Mouse (Mus musculus): Measurements from ENCODE around the gene Senp5.
"Not testable (repeated sequence)": the region's sequence is repeated elsewhere in the genome, so short reads cannot be mapped to it uniquely, and the experiment has no call there.

The Senp5 gene

DNA sequence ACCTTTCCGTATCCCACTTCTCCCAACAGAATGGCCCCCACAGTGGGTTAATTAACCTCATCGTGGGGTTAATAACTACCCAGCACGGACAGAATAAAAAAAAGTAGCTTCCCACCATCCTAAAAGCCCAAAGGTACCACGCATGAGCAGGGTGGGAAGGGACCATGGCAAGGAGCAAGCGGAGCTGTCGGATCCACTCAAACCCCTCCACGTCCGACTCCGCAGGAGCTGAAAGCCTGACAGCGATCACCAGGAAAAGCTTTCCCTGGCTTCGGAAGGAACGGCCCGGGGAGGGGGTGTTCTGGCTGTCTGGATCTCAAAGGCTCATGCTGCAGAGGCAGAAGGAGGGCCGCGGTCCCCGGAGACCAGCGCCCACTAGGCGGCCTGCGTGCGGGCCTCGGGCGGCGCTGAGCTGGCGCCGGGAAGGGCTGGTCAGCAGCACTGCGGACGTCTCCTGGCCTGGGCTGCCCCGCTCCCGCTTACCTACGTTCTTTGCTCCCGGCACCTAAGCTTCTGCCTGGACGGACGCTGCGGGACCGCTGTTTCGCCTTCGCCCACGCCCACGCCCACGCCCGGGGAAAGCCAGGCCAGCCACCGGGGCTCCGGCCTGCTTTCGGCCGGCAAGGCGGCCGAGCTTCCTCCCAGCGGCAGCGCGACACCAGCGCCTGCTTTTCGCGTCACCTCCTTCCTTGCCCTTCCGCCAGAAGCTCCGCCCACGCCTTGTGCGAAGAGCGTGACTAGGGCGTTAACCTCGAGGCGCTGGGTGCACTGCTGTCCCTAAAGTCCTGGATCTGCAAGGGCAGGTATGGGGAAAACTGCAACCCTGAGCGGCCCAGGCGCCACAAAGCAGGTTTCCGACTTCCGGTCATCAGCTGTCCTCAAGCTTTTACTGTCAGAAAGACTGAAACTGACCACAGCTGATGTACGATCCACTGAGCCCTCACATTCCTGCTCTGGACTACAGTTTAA, at the start of gene Senp5:
Senp5 (minus strand) TSS at position 779 of the 969 bp plus-strand sequence.
- DNase-seq, result peak; percentile 92

DNA sequence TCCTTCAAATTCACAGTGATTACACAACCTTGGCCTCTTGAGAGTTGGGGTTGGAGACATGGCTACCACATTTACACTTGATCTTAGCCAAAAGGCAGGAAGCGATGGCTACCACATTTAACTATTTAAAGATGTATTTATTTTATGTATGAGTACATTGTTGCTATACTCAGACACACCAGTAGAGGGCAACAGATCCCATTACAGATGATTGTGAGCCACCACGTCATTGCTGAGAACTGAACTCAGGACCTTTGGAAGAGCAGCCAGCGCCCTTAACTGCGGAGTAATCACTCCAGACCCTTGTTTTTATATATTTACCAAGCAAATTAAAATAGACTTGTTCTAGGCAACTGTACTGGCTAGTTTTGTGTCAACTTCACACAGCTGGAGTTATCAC, 39.3 kb upstream of the Senp5 start:
- no peak for DNase-seq

DNA sequence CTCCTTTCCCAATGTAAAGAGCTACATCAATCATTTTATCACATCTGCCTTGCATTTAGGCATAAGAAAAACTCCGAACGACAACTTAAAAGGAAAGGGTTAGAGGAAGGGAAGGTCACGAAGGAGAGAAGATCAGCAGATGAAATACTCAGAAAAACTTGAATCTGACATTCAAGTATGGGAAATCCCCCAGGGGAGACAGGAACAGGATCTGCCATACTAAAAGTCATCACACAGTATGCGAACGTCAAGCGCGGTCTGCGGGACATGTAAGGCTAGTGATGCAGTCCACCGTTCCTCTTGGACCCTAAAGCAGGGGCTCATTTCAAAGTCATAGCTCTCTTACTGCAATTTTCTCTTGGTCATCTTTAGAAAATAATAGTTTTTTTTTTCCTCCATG, 16.6 kb upstream of the Senp5 start:
- DNase-seq, result no peak

DNA sequence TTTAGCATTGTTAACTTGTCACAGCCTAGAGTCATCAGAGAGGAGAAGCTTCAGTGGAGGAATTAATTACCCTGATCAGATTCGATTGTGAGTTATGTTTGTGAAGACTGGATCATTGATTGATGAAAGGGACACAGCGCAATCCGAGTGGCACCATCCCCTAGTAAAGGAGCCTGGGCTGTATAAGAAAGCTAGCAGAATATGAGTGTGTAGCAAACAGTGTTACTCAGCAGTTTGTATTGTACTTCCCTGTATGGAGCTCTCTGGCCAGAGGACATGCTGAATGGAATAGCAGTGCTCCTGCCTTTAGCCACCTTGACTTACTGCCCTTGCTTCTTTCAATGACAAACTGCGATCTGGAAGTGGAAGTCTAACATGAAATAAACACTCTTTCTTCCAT, 7.2 kb upstream of the Senp5 start:
- DNase-seq, result no peak

DNA sequence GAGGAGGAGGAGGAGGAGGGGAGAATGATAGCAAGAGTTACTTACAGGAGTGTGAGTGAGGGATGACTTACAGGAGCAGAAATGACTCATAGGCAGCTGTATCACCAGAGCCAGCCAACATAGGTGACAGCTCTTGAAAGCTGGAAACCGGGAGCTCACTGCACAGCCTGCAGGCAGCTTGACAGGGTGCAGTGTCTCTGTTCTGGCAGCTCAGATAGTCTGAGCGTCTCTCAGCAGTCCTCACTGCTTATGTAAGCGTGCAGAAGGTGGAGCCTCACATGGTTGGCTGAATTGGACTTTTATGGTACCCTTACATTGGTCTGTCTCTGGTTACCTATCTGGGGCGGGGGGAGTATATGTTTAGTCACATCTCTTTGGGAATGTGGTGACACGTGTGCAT, 6.8 kb upstream of the Senp5 start:
- DNase-seq, result peak; percentile 18

DNA sequence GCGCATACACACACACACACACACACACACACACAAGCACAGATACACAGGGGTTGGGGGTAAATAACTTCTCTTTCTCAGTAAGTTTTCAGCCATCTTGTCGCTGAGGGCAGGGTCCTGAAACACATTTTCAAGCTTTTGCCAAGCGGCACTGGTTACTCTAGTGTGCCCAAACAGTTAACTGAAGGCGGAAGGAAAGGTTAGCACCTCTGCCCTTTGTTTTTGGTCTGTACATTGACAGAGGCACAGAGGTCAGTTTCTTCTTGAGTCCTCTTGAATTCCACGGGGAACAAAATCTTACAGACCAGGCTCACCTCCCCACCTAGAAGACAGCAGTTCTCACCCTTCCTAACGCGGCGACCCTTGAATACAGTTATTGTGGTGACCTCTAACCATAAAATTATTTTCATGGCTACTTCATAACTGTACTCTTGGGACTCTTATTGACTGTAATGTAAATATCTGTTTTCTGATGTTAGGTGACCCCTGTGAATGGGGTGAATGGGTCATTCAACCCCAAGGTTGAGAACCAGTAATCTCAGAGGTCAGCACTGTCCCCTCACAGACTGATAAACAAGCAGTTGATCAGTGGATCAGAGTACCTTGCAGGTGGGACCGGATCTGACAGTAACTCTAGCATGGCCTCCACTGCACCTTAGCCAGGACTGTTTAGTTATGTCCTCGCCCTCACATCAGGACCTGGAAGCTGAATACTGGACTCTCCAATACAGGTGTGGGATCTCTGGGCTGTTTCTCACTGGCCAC, 5.6 kb upstream of the Senp5 start:
- DNase-seq, result peak; percentile 9

DNA sequence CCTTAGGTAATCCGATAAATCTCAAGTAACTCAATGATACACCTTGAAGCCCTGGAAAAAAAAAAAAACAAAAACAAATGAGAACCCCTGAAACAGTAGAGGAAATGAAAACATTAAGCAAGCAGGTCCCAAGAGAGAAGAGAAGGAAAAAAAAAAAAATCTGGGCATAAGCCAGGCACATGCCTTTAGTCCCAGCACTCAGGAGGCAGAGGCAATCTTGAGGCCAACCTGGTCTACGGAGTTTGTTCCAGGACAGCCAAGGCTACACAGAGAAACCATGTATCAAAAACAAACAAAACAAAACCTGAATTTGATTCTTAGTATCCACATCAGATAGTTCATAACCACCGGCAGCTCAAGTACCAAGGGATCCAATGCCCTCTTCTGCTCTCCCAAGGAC, 1.6 kb upstream of the Senp5 start:
- DNase-seq, result no peak

DNA sequence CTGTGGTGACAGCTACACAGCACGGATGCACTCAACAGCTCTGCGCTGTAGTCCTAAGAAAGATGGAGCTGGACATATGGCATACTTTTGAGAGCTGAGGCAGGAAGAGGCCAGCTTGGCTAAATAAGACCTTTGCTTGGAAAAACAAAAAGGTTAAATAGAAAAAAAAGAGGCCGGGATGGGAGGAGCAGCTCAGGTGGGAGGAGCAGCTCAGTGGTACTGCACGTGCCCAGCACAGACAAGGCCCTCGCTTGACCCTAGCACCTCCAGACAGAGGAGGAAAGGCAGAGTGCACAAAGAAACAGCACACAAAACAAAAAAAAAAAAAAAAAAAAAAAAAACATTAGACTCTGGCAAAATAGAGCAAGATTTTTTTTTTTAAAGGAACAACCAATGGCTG, 6.7 kb downstream of the Senp5 start:
- no peak for DNase-seq

DNA sequence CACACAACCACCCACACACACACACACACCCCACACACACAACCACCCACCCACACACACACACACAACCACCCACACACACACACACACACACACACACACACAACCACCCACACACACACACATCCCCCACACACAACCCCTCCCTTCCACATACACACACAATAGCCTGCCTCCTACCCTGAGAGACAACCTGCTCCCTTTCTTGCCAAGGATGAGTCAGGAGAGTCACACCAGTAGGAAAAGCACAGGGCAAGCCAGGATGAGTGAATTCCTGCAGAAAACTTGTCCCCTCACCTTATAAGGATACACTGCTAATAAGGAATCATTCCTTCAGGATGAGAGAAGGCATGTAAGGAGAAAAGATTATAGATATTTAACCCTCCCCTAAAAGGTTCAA, 9.1 kb downstream of the Senp5 start:
- DNase-seq, result no peak

DNA sequence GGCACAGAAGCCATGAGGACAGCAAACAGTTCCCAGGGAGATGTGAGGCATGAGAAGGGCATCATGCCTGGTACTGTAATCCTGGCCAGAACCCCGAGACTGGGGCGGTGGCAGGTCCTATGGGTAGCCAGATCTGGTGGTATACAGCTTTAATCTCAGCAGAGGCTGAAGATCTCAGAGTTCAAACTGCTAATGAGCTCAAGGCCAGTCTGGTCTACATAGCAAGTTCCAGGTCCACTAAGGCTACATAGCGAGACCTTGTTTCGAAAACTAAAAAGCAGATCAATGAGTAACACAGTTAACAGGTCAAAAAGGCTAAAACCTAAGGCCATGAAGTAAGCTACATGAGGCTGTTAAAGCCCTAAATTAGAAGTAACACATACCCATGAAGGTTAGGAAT, 9.9 kb downstream of the Senp5 start:
- DNase-seq, result peak; percentile 13

DNA sequence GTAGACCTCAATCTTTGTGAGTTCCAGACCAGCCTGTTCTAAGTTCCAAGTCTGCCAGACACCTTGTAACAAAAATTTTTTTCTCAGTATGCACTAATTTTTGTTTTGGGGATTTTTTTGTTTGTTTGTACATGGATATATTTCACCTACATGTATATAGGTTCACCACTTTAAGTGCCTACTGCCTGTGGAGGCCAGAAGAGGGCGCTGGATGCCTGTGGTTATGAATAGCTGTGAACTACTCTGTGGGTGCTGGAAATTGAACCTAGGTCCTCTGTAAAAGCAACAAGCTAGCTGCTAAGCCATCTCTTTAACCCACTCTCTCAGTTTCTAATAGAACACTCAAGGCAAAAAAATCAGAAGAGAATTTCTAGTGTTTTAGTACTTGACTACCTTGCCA, 11.0 kb downstream of the Senp5 start:
- no peak for DNase-seq

DNA sequence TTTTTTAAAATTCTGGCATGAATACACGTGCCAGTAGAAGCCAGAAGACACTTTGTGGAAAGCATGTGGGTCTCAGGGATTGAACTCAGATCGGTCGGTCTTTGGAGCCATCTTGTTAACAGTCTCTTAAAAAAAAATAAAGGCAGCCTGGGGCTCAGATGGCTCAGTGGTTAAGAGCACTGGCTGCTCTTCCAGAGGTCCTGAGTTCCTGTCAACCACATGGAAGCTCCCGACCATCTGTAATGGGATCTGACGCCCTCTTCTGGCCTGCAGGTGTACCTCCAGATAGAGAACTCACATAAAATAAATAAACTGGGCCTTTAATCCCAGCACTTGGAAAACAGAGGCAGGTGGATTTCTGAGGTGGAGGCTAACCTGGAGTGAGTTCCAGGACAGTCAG, 22.1 kb downstream of the Senp5 start:
- DNase-seq, result no peak

DNA sequence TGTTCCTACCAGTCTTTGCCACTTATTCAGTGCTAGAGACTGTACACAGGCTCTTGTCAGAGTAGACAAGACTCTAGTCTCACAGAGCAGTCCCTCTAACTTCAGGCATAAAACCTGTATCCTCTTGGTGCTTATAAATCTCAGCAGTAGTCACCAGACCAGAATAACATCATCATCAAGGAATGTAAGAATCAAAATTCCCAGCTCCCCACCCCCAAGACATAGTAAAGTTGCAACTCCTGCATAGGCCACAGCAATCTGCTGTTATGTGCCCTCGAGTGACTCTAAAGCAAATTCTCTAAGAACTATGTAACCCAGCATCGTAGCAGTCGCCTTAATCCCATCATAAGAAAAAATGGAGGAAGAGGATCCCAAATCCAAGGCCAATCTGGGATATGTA, 23.6 kb downstream of the Senp5 start:
- DNase-seq, result no peak

DNA sequence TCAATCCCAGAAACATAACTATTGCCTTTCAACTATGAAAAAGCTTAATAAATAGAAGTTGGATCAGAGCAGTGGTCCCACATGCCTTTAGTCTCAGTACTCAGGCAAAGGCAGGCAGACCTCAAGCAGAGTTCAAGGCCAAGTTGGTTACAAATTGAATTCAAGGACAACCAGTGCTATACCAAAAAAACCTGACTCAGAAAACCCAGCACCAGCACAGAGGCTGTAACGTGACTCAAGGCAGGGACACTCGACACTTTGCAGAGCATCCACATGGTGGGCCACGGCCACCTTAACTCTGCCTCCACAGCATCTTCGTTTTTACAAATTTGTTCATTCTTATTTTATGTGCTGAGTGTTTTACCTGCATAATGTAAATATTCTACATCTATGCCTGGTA, 27.8 kb downstream of the Senp5 start:
- DNase-seq, result no peak

DNA sequence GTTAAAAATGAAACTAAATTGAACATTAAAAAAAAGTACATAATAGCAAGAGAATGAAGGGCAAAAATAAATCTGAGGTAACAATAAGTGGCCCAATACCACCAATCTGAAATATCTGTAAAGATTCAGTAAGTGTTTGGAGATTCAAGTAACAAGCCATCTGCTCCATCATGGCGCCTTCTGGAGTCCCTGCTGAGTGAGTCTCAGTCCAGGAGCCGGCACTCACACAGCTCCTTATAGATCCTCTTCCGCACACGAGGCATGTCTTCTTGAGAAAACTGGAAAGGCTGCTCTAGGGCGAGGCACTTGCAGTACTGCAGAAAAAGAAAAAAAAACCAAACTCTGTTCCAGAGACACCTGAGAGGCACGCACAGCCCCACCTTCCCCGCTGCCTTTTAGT, 39.9 kb downstream of the Senp5 start:
- DNase-seq, result no peak

DNA sequence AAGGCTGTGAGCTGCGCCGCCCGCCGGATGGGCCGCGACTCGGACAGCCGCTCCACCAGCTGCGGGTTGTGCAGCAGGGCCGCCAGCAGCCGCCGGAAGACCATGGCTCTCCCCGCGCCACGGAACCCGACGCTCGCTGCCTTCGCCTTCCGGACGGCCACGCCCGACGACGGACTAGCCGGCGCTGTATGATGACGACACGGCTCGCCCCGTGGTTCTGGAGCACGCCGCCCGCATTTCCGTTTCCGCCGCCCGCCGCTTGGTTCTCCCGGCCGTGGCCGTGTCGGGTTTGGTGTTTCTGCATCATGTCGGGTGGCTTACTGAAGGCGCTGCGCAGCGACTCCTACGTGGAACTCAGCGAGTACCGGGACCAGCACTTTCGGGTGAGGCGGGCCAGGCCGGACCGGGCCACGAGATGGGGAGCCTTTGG, 54.7 kb downstream of the Senp5 start, which contains the start of the genes 0610012G03Rik and Ncbp2:
0610012G03Rik (minus strand) TSS at position 150 of the 430 bp plus-strand sequence.
Ncbp2 (plus strand) TSS at position 169 of the 430 bp plus-strand sequence.
- DNase-seq, result peak; percentile 90

DNA sequence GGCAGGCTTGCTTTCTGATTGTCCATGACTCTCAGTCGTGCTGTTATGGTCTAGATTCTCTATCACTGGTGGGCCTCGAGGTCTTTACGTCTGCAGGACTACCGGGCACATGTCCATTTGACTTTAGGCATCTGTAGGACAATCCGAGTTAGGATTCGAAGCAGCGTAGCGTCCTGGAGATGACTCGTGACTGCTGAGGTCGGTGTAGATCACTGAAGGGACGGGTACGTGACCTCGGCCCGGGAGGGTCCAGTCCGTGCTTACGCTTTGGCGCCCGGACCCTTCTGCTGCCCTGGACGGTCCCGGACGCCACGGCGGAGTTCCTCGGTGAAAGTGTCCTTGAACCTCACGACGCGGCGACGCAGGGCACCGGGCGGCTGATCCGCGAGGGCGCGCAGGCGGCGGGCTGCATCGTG, 55.2 kb downstream of the Senp5 start:
- DNase-seq, result peak; percentile 25

DNA sequence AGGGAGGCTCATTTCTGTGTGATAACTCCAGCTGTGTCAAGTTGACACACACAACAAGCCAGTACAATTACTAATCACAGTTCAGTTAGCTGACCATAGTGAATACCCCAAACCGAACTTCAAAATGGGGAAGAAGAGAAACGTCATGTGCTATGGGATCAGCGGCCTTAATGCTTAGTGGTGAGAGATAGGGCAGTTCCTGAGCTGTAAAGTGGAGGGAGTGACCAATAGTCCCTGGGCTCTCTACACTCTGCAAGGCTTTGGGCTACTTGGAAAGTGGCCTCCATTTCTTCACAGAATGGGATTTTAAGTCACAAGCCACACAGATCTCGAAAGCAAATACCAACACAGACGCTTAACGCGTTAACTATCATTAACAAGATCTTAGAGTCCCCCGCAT, 55.8 kb downstream of the Senp5 start:
- no peak for DNase-seq

DNA sequence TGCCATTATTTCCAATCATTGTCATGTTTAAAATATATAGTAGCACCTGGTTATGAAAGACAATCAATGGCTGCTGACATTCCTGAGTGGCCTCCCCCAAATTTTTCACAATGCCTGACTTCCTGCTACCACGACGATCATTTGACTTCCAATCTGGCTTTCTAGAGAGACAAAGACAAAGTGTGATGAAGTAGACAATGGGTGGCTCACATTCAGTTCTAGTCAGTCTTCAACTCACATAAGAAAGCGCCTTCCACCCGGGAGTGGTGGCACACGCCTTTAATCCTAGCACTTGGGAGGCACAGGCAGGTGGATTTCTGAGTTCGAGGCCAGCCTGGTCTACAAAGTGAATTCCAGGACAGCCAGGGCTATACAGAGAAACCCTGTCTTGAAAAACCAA, 57.1 kb downstream of the Senp5 start:
- not testable (repeated sequence) for DNase-seq

DNA sequence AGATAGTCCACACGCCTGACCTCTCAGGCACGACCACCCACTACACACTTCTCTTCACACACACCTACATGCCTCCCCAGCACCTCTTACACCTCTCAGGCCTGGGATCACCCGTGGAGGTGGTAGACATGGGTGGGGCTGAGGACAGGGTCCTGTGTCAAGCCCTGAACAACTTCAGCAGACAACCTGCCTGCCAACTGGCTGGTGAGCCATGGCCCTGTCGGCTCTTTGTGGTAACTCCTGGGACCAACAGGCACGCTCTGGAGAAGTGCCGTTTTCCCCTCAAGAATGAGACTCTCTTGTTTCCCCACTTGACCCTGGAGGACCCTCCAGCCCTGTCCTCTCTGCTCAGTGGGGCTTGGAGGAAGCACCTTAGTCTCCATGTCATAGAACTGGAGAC, 57.7 kb downstream of the Senp5 start:
- no peak for DNase-seq

DNA sequence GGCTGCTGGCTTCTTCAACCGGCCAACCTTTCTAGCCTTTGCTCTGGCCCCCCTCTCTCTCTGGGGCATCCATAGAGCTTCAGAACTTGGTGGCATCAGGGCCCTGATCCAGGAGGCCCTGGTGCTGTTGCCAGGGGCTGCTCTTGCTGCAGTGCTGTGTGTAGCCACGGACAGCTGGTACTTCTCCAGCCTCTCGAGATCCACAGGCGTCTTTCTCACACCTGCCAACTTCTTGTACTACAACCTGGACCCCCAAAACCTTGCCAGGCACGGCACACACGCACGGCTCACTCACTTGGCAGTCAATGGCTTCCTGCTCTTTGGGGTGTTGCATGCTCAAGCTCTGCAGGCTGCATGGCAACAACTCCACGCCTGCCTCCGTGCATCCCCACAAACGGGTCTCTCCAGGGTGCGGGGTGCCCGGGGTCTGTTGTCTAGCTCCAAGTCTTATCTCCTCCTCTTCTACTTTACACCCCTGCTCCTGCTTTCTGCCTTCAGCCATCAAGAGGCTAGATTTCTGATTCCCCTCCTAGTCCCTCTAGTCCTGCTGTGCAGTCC, 58.3 kb downstream of the Senp5 start:
- DNase-seq, result no peak

DNA sequence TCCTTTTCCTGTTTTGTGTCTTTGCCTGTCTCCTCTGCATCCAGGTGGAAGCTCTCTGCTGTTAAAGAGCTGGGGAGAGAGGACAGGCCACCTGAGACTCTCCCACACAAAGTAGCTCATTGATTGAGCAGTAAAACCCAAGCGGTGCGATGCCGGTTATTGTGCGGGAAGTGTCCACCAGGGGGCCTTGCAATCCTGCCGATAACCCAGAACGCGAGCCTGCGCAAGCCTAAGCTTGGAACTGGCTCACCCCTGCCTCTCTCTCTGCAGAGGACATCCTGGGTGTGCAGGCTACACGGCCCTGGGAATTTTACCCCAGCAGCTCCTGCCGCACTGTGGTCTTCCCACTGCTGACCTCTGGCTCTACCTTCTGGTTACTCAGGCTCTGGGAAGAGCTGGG, 59.1 kb downstream of the Senp5 start:
- DNase-seq, result peak; percentile 44

DNA sequence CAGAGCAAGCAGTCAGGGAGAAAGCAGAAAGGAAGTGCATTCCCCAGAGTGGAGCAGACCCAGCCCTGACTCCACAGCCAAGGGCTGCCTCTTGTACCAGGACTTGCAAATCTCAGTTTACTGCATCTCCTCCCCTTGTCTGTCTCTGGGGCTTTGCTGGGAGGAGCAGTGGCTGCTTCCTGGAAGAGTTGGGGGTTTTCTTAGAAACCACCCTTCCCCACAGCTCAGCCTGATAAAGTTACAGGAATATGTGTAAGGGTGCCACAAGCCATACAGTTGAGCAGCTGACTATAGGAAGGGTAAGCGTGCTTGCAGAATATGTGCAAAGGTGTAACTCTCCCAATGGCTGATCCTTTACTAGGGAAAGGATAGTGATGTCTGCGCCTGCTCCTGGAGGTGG, 62.5 kb downstream of the Senp5 start:
- no peak for DNase-seq

DNA sequence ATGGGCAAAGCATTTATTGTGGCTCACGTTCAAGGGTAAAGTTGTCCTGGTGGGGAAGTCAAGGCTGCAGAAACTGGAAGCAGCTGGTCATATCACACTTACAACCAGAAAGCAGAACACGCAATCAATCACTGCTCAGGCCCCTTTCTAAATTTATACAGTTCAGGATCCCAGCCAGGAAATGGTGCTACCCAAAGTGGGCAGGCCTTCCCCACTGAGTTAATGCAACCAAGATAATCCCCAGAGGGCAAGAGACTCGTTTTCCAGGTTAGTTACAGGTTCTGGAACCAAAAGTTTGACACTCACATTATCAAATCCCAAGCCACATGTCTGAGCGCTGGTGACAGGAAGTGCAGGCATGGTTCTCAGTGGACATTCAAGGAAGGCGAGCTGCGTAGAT, 64.2 kb downstream of the Senp5 start:
- no peak for DNase-seq
